In genomic region chr10:95513768-95514556, GRCm38 (mm10) we compare ENCODE assay signal across 8 mouse cellular contexts. TPM values are rescaled to one million over a fixed set of nuclear protein-coding genes. Genes with fewer than 3 reads are reported as not detected.
DNase-seq lines count a peak whose midpoint lies in the region; ATAC-seq and TF ChIP-seq lines count a peak whose summit lies in the region.

No protein-coding gene starts in this region.

- H3K9ac ChIP-seq in forebrain, embryonic 16.5 days (replicated peaks; ENCODE audit: low read depth, low read length), result peak overlapping the region; percentile 70
- H3K9ac ChIP-seq in liver, embryonic 14.5 days (replicated peaks), result peak overlapping the region; percentile 96

- TF ChIP-seq CTCF in liver, embryonic 14.5 days (IDR thresholded peaks at IDR 0.05; ENCODE audit: low read depth), result no peak

- intact Hi-C loops in gastrocnemius, postnatal 14 days (cut with DNase I; ENCODE audit: low total_unique reads), result no loop called here

- TF ChIP-seq EP300 in liver, embryonic 14.5 days (IDR thresholded peaks at IDR 0.05; ENCODE audit: low read depth), result no peak

- peaks cover 11% of the 10 kb centered on the region for H3K36me3 ChIP-seq in erythroblast, embryonic 14.5 days (ENCODE audit: control insufficient read depth)
- no peaks in the 10 kb centered on the region for H3K36me3 ChIP-seq in forebrain, embryonic 16.5 days (ENCODE audit: control insufficient read depth, insufficient read depth)
- no peaks in the 10 kb centered on the region for H3K36me3 ChIP-seq in liver, embryonic 14.5 days (replicated peaks; ENCODE audit: control insufficient read depth, insufficient read depth, low read depth)

- no peaks in the 10 kb centered on the region; the same call in 1 of the 2 replicates for H3K27me3 ChIP-seq in erythroblast, embryonic 14.5 days (ENCODE audit: control insufficient read depth)
- H3K27me3 ChIP-seq in forebrain, embryonic 16.5 days (replicated peaks; ENCODE audit: control insufficient read depth, insufficient read depth, low read length), result no peaks in the 10 kb centered on the region
- H3K27me3 ChIP-seq in liver, embryonic 14.5 days (ENCODE audit: control insufficient read depth, insufficient read depth, low read length), result no peaks in the 10 kb centered on the region

- peaks cover 33% of the 10 kb centered on the region for H3K4me1 ChIP-seq in erythroblast, embryonic 14.5 days (ENCODE audit: control insufficient read depth)
- peaks cover 11% of the 10 kb centered on the region for H3K4me1 ChIP-seq in forebrain, embryonic 16.5 days (replicated peaks; ENCODE audit: control insufficient read depth, insufficient read depth, low read length)
- peaks cover 11 to 15% of the 10 kb centered on the region in 2 experiments for H3K4me1 ChIP-seq in liver, embryonic 14.5 days (replicated peaks; ENCODE audit: control insufficient read depth in 2 of 2, insufficient read depth in 2 of 2, low read length in 1 of 2)

- H3K9me3 ChIP-seq in erythroblast, embryonic 14.5 days (ENCODE audit: control insufficient read depth, low read length), result peaks cover 3% of the 10 kb centered on the region; the same call in 1 of the 2 replicates
- no peaks in the 10 kb centered on the region for H3K9me3 ChIP-seq in forebrain, embryonic 16.5 days (ENCODE audit: control insufficient read depth, low read length)
- H3K9me3 ChIP-seq in liver, embryonic 14.5 days (ENCODE audit: control insufficient read depth, low read length), result no peaks in the 10 kb centered on the region

- WGBS in forebrain, embryonic 16.5 days, result 29% methylated on average over 15 of the region's 15 CpGs
- 28% methylated on average over 15 of the region's 15 CpGs for WGBS in liver, embryonic 14.5 days (ENCODE audit: insufficient replicate concordance)

- peak overlapping the region; percentile 97 for H3K4me3 ChIP-seq in erythroblast, embryonic 14.5 days (replicated peaks)
- H3K4me3 ChIP-seq in forebrain, embryonic 16.5 days (replicated peaks; ENCODE audit: low read length), result peak overlapping the region; percentile 83
- H3K4me3 ChIP-seq in liver, embryonic 14.5 days (ENCODE audit: insufficient read depth in 1 of 2, low read depth in 2 of 2, low read length in 2 of 2), result peak overlapping the region; percentile 79 to 99

- peak overlapping the region; percentile 59 for H3K4me2 ChIP-seq in forebrain, embryonic 16.5 days (ENCODE audit: low read length)
- H3K4me2 ChIP-seq in liver, embryonic 14.5 days (ENCODE audit: low read depth), result peak overlapping the region; percentile 94

- ATAC-seq in erythroblast, adult 5-6 weeks (replicated peaks; ENCODE audit: low FRiP score, poor library complexity, severe bottlenecking), result no peak
- peak; percentile 13 for ATAC-seq in forebrain, embryonic 16.5 days
- no peak for ATAC-seq in liver, embryonic 14.5 days (ENCODE audit: insufficient read depth)

- peak overlapping the region; percentile 94 for H3K27ac ChIP-seq in forebrain, embryonic 16.5 days (ENCODE audit: low read length)
- peak overlapping the region; percentile 82 for H3K27ac ChIP-seq in liver, embryonic 14.5 days

- peak; percentile 11 for DNase-seq in right cerebral cortex, postnatal 4 days
- no peak for DNase-seq in right cerebral cortex, postnatal 14 days
- DNase-seq in liver, embryonic 14.5 days (ENCODE audit: low read depth in 3 of 3, low spot score in 3 of 3), result no peak
- peak; percentile 26 for DNase-seq in thymus, postnatal 4 days
- no peak for DNase-seq in gastrocnemius, postnatal 14 days

RNA-seq across cellular contexts. Expression of gene Ube2n, which starts 1.0 kb away (rescaled TPM):
- polyA plus RNA-seq in erythroblast, embryonic 14.5 days (2012), result 4.4 and 6.9 TPM in 2 replicates
- total RNA-seq in erythroblast, adult 5-6 weeks (2015; ENCODE audit: low replicate concordance), result 139 and 159 TPM in 2 replicates
- 19.4 and 23.5 TPM in 2 replicates for total RNA-seq in erythroblast, adult 5-6 weeks (2017; ENCODE audit: low replicate concordance)
- polyA plus RNA-seq in forebrain, embryonic 16.5 days (2015; fragmentation: Nextera tagmentation; extraction: Ambion mirVana), result 400 TPM in 2 replicates
- polyA plus RNA-seq in liver, embryonic 14.5 days (2012; rRNA removed), result 50.1 and 78.2 TPM in 2 replicates
- polyA plus RNA-seq in liver, embryonic 14.5 days (2014; fragmentation: Nextera tagmentation; extraction: Ambion mirVana), result 134 and 137 TPM in 2 replicates
- total RNA-seq in gastrocnemius, postnatal 14 days (2021), result 100 to 1,000 TPM in 1 of 2 experiments, 10 to 100 TPM in 1; 91.7 to 110 TPM

RNA-seq across cellular contexts. Expression of gene Mrpl42, which starts 12.2 kb away (rescaled TPM):
- 0.95 and 1.3 TPM in 2 replicates for polyA plus RNA-seq in erythroblast, embryonic 14.5 days (2012)
- total RNA-seq in erythroblast, adult 5-6 weeks (2015; ENCODE audit: low replicate concordance), result 29.2 and 61.9 TPM in 2 replicates
- 18.5 and 27.3 TPM in 2 replicates for total RNA-seq in erythroblast, adult 5-6 weeks (2017; ENCODE audit: low replicate concordance)
- polyA plus RNA-seq in forebrain, embryonic 16.5 days (2015; fragmentation: Nextera tagmentation; extraction: Ambion mirVana), result 220 and 229 TPM in 2 replicates
- polyA plus RNA-seq in liver, embryonic 14.5 days (2012; rRNA removed), result 110 and 137 TPM in 2 replicates
- polyA plus RNA-seq in liver, embryonic 14.5 days (2014; fragmentation: Nextera tagmentation; extraction: Ambion mirVana), result 217 and 225 TPM in 2 replicates
- total RNA-seq in gastrocnemius, postnatal 14 days (2021), result 100 to 1,000 TPM; 224 to 246 TPM

RNA-seq across cellular contexts. Expression of gene Nudt4, which starts 50.0 kb away (rescaled TPM):
- polyA plus RNA-seq in erythroblast, embryonic 14.5 days (2012), result 21.2 and 28.8 TPM in 2 replicates
- total RNA-seq in erythroblast, adult 5-6 weeks (2015; ENCODE audit: low replicate concordance), result 103 and 137 TPM in 2 replicates
- total RNA-seq in erythroblast, adult 5-6 weeks (2017; ENCODE audit: low replicate concordance), result 135 and 144 TPM in 2 replicates
- 69.0 and 84.0 TPM in 2 replicates for polyA plus RNA-seq in forebrain, embryonic 16.5 days (2015; fragmentation: Nextera tagmentation; extraction: Ambion mirVana)
- polyA plus RNA-seq in liver, embryonic 14.5 days (2012; rRNA removed), result 30.0 and 49.7 TPM in 2 replicates
- polyA plus RNA-seq in liver, embryonic 14.5 days (2014; fragmentation: Nextera tagmentation; extraction: Ambion mirVana), result 95.5 and 106 TPM in 2 replicates
- 100 to 1,000 TPM; 173 to 192 TPM for total RNA-seq in gastrocnemius, postnatal 14 days (2021)

Comparison
In these comparisons a context has a peak if more than half of its experiments do, and no peak if none do; other contexts are left out.
1. DNase-seq: peak in right cerebral cortex, postnatal 4 days (single experiment) and thymus, postnatal 4 days (single experiment); none in right cerebral cortex, postnatal 14 days (single experiment), liver, embryonic 14.5 days (0 of 3) and gastrocnemius, postnatal 14 days (single experiment).
2. RNA of gene Mrpl42, which starts 12.2 kb away (polyA plus RNA-seq): 220 to 229 TPM in forebrain, embryonic 16.5 days and 110 to 225 TPM in liver, embryonic 14.5 days; 0.95 to 1.3 TPM in erythroblast, embryonic 14.5 days; every median in the first group is over 10 times any median in the second.
3. Peak in every context shown above with its lines, with median percentiles within 50 percentile points of each other: H3K4me3 ChIP-seq.